Mouse (Mus musculus) adrenal gland, adult 18-20 months (tissue): Measurements from ENCODE around the gene Zfp988. TPM values are rescaled to one million over a fixed set of nuclear protein-coding genes. Genes with fewer than 3 reads are reported as not detected.
"Not testable (repeated sequence)": the region's sequence is repeated elsewhere in the genome, so short reads cannot be mapped to it uniquely, and the experiment has no call there.

Experiments
- DNase-seq, 2 experiments: peaks; one replicate each; pipeline ENCODE4 v3.0.0; 2021 to 2022; ENCODE audit warnings: low spot score in 2 of 2
- total RNA-seq, 2 experiments: library from RNA; stranded (reverse); gene quantifications; 1 replicate in 1 of 2; 2 replicates in 1 of 2; pipeline ENCODE4 v1.2.3; 2021

Zfp988 gene
- total RNA-seq, 2 experiments from 2014 or later: 0.13 to 0.23 TPM

- DNase-seq: peak in 1 of 2 experiments; percentile 42
Observed at GRCm38 (mm10) chr4:147343042-147343908, 37.8 kb downstream of the Zfp988 start.

- not testable (repeated sequence) for DNase-seq
Observed at GRCm38 (mm10) chr4:147345061-147345554, 39.6 kb downstream of the Zfp988 start.

- DNase-seq: not testable (repeated sequence)
Observed at GRCm38 (mm10) chr4:147346361-147347035, 41.0 kb downstream of the Zfp988 start.

GRCm38 (mm10) chr4:147347300-147347699 is 41.8 kb downstream of the Zfp988 start:
- DNase-seq: not testable (repeated sequence)

- not testable (repeated sequence) for DNase-seq
Observed at GRCm38 (mm10) chr4:147347880-147348279, 42.4 kb downstream of the Zfp988 start.

GRCm38 (mm10) chr4:147348401-147348800 is 42.9 kb downstream of the Zfp988 start:
- DNase-seq: not testable (repeated sequence)

- peak in 1 of 2 experiments; percentile 28 for DNase-seq
Observed at GRCm38 (mm10) chr4:147348906-147349686, 43.6 kb downstream of the Zfp988 start.

- peak in 1 of 2 experiments; percentile 20 for DNase-seq
Observed at GRCm38 (mm10) chr4:147349687-147350415, 44.4 kb downstream of the Zfp988 start.

- not testable (repeated sequence) for DNase-seq
Observed at GRCm38 (mm10) chr4:147350541-147350940, 45.1 kb downstream of the Zfp988 start.

GRCm38 (mm10) chr4:147351376-147351980 is 46.0 kb downstream of the Zfp988 start:
- DNase-seq: not testable (repeated sequence)

GRCm38 (mm10) chr4:147353626-147354025 is 48.2 kb downstream of the Zfp988 start:
- not testable (repeated sequence) for DNase-seq

GRCm38 (mm10) chr4:147356042-147356441 is 50.6 kb downstream of the Zfp988 start:
- DNase-seq: not testable (repeated sequence)

GRCm38 (mm10) chr4:147357195-147357594 is 51.7 kb downstream of the Zfp988 start:
- DNase-seq: not testable (repeated sequence)

GRCm38 (mm10) chr4:147361003-147361402 is 55.5 kb downstream of the Zfp988 start, which contains the start of gene Zfp978:
Gene Zfp978 (plus strand): TSS chr4:147361303.
- not testable (repeated sequence) for DNase-seq

- not testable (repeated sequence) for DNase-seq
Observed at GRCm38 (mm10) chr4:147361872-147362271, 56.4 kb downstream of the Zfp988 start.

- DNase-seq: not testable (repeated sequence)
Observed at GRCm38 (mm10) chr4:147369564-147369963, 64.1 kb downstream of the Zfp988 start.

- DNase-seq: not testable (repeated sequence)
Observed at GRCm38 (mm10) chr4:147383199-147383598, 77.7 kb downstream of the Zfp988 start.
